Mouse (Mus musculus) ES-E14 (cell line): Measurements from ENCODE around the gene Cwc22.

Experiments
- CHD2 ChIP-seq: IDR thresholded peaks from 2 replicates; pipeline ENCODE4 v1.6.1; 2014; ENCODE audit warnings: mild to moderate bottlenecking, low read depth, low read length, inconsistent platforms
- ZC3H11A ChIP-seq: IDR thresholded peaks from 2 replicates; pipeline ENCODE4 v1.6.1; 2012; ENCODE audit warnings: low read depth, mild to moderate bottlenecking, inconsistent platforms, low read length, borderline replicate concordance

DNA sequence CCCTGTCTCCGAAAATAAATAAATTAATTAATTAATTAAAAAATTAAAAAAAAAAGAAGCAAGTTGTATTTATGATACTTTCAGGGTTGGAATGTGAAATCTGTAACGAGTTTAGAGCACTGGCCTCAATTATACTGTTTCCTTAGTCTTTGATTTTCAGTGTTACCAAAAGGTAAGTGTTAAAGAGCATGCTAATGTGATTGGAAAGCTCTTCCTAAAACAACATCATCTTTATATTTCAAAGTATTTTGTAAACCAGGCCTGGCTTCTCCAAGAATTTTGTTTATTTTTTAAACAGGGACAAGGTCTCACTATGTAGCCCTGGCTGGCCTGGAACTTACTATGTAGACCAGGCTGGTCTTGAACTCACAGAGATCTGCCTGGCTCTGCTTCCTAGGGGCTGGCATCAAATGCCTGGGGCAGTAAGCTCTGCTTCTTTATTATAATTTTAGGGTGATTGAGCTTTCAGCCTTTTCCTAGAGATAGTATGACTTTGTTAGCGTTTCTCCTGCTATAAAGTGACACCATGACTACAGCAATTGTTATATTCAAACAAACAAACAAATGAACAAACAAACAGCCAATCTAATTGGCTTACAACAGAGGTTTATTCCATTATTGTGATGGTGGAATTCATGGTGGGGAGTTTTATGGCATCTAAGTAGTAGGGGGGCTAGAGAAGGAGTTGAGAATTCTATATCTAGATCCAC is 1.1 kb upstream of the Cwc22 start:
- TF ChIP-seq ZC3H11A (no peak), CHD2 (no peak)
